Mouse (Mus musculus) stomach, embryonic 15.5 days (tissue): ENCODE results near the gene Rfx3. TPM values are rescaled to one million over a fixed set of nuclear protein-coding genes. Genes with fewer than 3 reads are reported as not detected.

Experiments used
- ATAC-seq: fragments of 200-750 bp; cut with Nextera tagmentation; 2 replicates; pipeline ENCODE4 v1.8.0; 2017; ENCODE audit warnings: low read depth, moderate number of reproducible peaks, moderate TSS enrichment; ENCODE audit not compliant: insufficient read depth, low FRiP score
- H3K27ac ChIP-seq: fragments of 300-500 bp; sonication (generic); 2 replicates; pipeline ENCODE4 v1.5.1; 2015; ENCODE audit warnings: mild to moderate bottlenecking, inconsistent platforms
- H3K27me3 ChIP-seq: fragments of 300-500 bp; sonication (generic); replicated peaks from 2 replicates; pipeline ENCODE4 v1.6.1; 2015; ENCODE audit warnings: inconsistent platforms
- H3K36me3 ChIP-seq: fragments of 300-500 bp; sonication (generic); 2 replicates; pipeline ENCODE4 v1.6.1; 2015; ENCODE audit warnings: inconsistent platforms
- H3K4me1 ChIP-seq: fragments of 300-500 bp; sonication (generic); 2 replicates; pipeline ENCODE4 v1.6.1; 2015; ENCODE audit warnings: inconsistent platforms
- H3K4me2 ChIP-seq: fragments of 300-500 bp; sonication (generic); 2 replicates; pipeline ENCODE4 v1.6.1; 2015; ENCODE audit warnings: mild to moderate bottlenecking, inconsistent platforms
- H3K4me3 ChIP-seq: fragments of 300-500 bp; sonication (generic); replicated peaks from 2 replicates; pipeline ENCODE4 v1.5.1; 2015; ENCODE audit warnings: inconsistent platforms
- H3K9ac ChIP-seq: fragments of 300-500 bp; sonication (generic); 2 replicates; pipeline ENCODE4 v1.6.1; 2015; ENCODE audit warnings: inconsistent platforms
- H3K9me3 ChIP-seq: fragments of 300-500 bp; sonication (generic); 2 replicates; pipeline ENCODE4 v1.6.1; 2016; ENCODE audit warnings: inconsistent platforms
- WGBS: fragments of 180-500 bp; shearing (Covaris S2); methylation state at CpG from one replicate; pipeline ENCODE4 v1.1.7; 2015; 5-methylcytosine and 5-hydroxymethylcytosine counted together
- polyA plus RNA-seq: library from polyadenylated mRNA; unstranded; fragments of >200 nt; fragmentation: Nextera tagmentation; extraction: Ambion mirVana; gene quantifications from 2 replicates; pipeline ENCODE4 v1.2.1, GENCODE M21; 2015

The Rfx3 gene
- polyA plus RNA-seq, 1 experiment from 2014 or later = 8.7 TPM

DNA sequence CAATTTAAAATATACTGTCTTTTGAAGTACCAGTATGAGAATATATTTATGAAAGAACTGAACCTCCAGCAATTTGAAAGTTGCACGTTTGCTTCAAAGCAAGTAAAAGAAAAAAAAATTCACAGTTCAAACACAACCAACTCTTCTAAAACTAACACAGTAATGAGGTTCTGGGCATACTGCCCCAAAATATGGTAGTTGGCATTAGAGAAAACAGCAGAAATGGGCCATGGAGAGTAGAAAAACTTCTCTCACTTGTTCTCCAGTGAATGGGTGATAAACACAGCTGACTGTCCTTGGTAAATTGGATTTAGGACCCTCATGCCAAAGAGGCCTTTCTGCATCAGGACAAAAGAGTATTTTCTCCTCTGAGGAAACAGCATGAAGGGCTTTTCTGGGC, 182.7 kb downstream of the Rfx3 start:
- no peak overlapping the region for H3K4me3 ChIP-seq
- H3K9ac ChIP-seq = no peak overlapping the region
- no peak overlapping the region for H3K4me2 ChIP-seq
- 69% methylated on average over 1 of the region's 1 CpGs for WGBS
- no peaks in the 10 kb centered on the region for H3K9me3 ChIP-seq
- no peak for ATAC-seq
- H3K27ac ChIP-seq = no peak overlapping the region
- H3K36me3 ChIP-seq = no peaks in the 10 kb centered on the region
- no peaks in the 10 kb centered on the region for H3K4me1 ChIP-seq
- no peaks in the 10 kb centered on the region for H3K27me3 ChIP-seq

- Histone ChIP-seq H3K9me3 (no peaks in the 10 kb centered on the region), H3K4me1 (no peaks in the 10 kb centered on the region), H3K36me3 (0 out of 2 replicates have a peak, but pooled peaks cover 4% of the 10 kb centered on the region), H3K4me2 (no peak overlapping the region), H3K27ac (no peak overlapping the region), H3K27me3 (no peaks in the 10 kb centered on the region), H3K4me3 (no peak overlapping the region), H3K9ac (no peak overlapping the region)
- no peak for ATAC-seq
These were observed 193.3 kb downstream of the Rfx3 start for GRCm38 (mm10) chr19:27817661-27818060.

GRCm38 (mm10) chr19:27780030-27780429, 230.9 kb downstream of the Rfx3 start:
- no peak overlapping the region for H3K4me3 ChIP-seq
- H3K9me3 ChIP-seq = no peaks in the 10 kb centered on the region
- H3K27me3 ChIP-seq = no peaks in the 10 kb centered on the region
- no peak overlapping the region for H3K9ac ChIP-seq
- H3K36me3 ChIP-seq = 0 out of 2 replicates have a peak, but pooled peaks cover 3% of the 10 kb centered on the region
- H3K4me1 ChIP-seq = no peaks in the 10 kb centered on the region
- H3K4me2 ChIP-seq = no peak overlapping the region
- WGBS = 55% methylated on average over 4 of the region's 4 CpGs
- H3K27ac ChIP-seq = no peak overlapping the region
- ATAC-seq = no peak

- WGBS = 79% methylated on average over 8 of the region's 8 CpGs
These were observed 240.2 kb downstream of the Rfx3 start for GRCm38 (mm10) chr19:27770716-27771265.

GRCm38 (mm10) chr19:27768444-27768843, 242.5 kb downstream of the Rfx3 start:
- Histone ChIP-seq H3K4me1 (no peaks in the 10 kb centered on the region), H3K36me3 (no peaks in the 10 kb centered on the region; the same call in 1 of the 2 replicates), H3K4me2 (no peak overlapping the region), H3K9me3 (no peaks in the 10 kb centered on the region), H3K27ac (no peak overlapping the region), H3K9ac (no peak overlapping the region), H3K27me3 (no peaks in the 10 kb centered on the region), H3K4me3 (no peak overlapping the region)
- no peak for ATAC-seq
- 81% methylated on average over 17 of the region's 17 CpGs for WGBS

More at GRCm38 (mm10) chr19:27770716-27771265, 240.2 kb downstream of the Rfx3 start:
- Histone ChIP-seq H3K4me2 (no peak overlapping the region), H3K4me3 (no peak overlapping the region), H3K9me3 (no peaks in the 10 kb centered on the region), H3K9ac (no peak overlapping the region), H3K27ac (no peak overlapping the region), H3K27me3 (no peaks in the 10 kb centered on the region), H3K4me1 (no peaks in the 10 kb centered on the region), H3K36me3 (no peaks in the 10 kb centered on the region; the same call in 1 of the 2 replicates)
- no peak for ATAC-seq

- whole genome bisulfite sequencing = 91% methylated on average over 9 of the region's 9 CpGs
- Histone ChIP-seq H3K4me1 (no peaks in the 10 kb centered on the region), H3K36me3 (no peaks in the 10 kb centered on the region), H3K4me2 (no peak overlapping the region), H3K9me3 (no peaks in the 10 kb centered on the region), H3K27ac (no peak overlapping the region), H3K4me3 (no peak overlapping the region), H3K27me3 (no peaks in the 10 kb centered on the region), H3K9ac (no peak overlapping the region)
- no peak for ATAC-seq
These were observed 250.7 kb downstream of the Rfx3 start for GRCm38 (mm10) chr19:27760309-27760708.

- Histone ChIP-seq H3K4me1 (no peaks in the 10 kb centered on the region), H3K9ac (no peak overlapping the region), H3K36me3 (no peaks in the 10 kb centered on the region), H3K4me3 (no peak overlapping the region), H3K27me3 (no peaks in the 10 kb centered on the region), H3K27ac (no peak overlapping the region), H3K9me3 (no peaks in the 10 kb centered on the region), H3K4me2 (no peak overlapping the region)
- WGBS = 71% methylated on average over 8 of the region's 8 CpGs
- ATAC-seq = no peak
These were observed 251.6 kb downstream of the Rfx3 start for GRCm38 (mm10) chr19:27759347-27759746.

DNA sequence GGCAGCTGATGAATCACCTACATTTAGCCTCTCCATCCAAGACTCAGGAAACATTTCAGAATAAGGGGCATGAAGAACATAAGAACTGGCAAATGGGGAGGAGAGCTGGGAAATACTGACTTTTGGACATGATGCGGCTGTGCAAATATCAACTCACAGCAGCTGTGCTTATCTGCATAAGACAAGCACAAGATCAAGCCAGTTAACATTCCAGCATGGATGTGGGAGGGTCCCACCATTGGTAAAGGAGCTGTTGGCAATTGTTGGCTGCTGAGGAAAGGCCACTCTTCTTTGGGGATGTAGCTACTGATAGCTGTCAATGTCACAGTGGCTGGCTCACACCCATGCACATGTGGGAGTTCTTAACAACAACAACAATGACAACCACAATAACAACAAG, 263.7 kb downstream of the Rfx3 start:
- H3K27ac ChIP-seq = no peak overlapping the region
- WGBS = 91% methylated on average over 1 of the region's 1 CpGs
- no peaks in the 10 kb centered on the region for H3K36me3 ChIP-seq
- H3K4me1 ChIP-seq = no peaks in the 10 kb centered on the region
- no peaks in the 10 kb centered on the region for H3K27me3 ChIP-seq
- H3K4me2 ChIP-seq = no peak overlapping the region
- H3K4me3 ChIP-seq = no peak overlapping the region
- ATAC-seq = no peak
- no peak overlapping the region for H3K9ac ChIP-seq
- no peaks in the 10 kb centered on the region for H3K9me3 ChIP-seq

- 64% methylated on average over 8 of the region's 8 CpGs for WGBS
- Histone ChIP-seq H3K4me3 (no peak overlapping the region), H3K27ac (no peak overlapping the region), H3K36me3 (no peaks in the 10 kb centered on the region), H3K9ac (no peak overlapping the region), H3K9me3 (no peaks in the 10 kb centered on the region), H3K27me3 (no peaks in the 10 kb centered on the region), H3K4me2 (no peak overlapping the region), H3K4me1 (no peaks in the 10 kb centered on the region)
- no peak for ATAC-seq
These were observed 272.1 kb downstream of the Rfx3 start for GRCm38 (mm10) chr19:27738908-27739307.

GRCm38 (mm10) chr19:27736571-27736970, 274.4 kb downstream of the Rfx3 start:
- H3K4me1 ChIP-seq = no peaks in the 10 kb centered on the region
- 50% methylated on average over 2 of the region's 2 CpGs for WGBS
- H3K4me2 ChIP-seq = no peak overlapping the region
- H3K27me3 ChIP-seq = no peaks in the 10 kb centered on the region
- no peak for ATAC-seq
- no peak overlapping the region for H3K9ac ChIP-seq
- no peaks in the 10 kb centered on the region for H3K9me3 ChIP-seq
- no peak overlapping the region for H3K27ac ChIP-seq
- H3K36me3 ChIP-seq = no peaks in the 10 kb centered on the region
- no peak overlapping the region for H3K4me3 ChIP-seq

DNA sequence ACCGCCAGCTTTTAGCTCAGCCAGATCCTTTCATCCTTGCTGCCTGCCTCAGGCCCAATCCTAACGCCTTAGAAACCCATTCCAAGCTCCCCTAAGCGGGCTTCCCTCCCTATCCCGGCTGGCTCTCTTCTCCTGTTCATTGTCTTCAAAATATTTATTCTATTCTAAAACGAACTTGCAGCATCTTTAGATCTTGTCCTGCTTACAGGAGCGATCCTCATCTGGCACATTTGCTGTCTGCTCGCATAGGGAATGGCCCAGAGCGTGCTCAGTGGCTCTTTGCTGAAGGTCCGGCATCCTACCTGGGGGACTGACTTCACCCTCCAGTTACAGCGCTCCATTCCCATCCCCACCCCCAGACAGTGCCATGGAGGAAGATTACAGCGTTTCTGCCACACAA, 292.0 kb downstream of the Rfx3 start:
- H3K4me1 ChIP-seq = no peaks in the 10 kb centered on the region
- no peaks in the 10 kb centered on the region for H3K27me3 ChIP-seq
- no peak overlapping the region for H3K4me2 ChIP-seq
- ATAC-seq = no peak
- H3K9ac ChIP-seq = no peak overlapping the region
- H3K36me3 ChIP-seq = no peaks in the 10 kb centered on the region
- no peak overlapping the region for H3K4me3 ChIP-seq
- 63% methylated on average over 11 of the region's 11 CpGs for WGBS
- no peaks in the 10 kb centered on the region for H3K9me3 ChIP-seq
- no peak overlapping the region for H3K27ac ChIP-seq

DNA sequence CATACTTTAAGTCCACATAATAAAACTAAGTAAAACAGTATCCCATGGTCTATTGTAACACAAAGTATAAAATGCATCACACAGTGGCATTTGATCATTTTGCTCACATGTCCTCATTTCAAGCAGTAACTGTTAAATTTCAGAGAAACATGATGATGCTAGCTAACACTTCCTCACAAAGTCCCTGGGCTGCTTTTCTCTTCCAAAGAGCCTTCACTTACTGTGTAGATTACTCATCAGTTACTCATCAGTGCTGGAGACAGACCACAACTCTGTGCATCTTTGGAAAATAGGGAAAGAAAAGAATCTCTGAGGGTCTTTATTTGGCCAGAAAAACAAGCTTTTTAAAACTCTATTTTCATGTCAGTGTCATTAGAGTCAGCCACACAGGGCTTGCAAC, 294.7 kb downstream of the Rfx3 start:
- H3K4me1 ChIP-seq = no peaks in the 10 kb centered on the region
- no peak overlapping the region for H3K4me2 ChIP-seq
- no peak overlapping the region for H3K4me3 ChIP-seq
- H3K27ac ChIP-seq = no peak overlapping the region
- H3K36me3 ChIP-seq = no peaks in the 10 kb centered on the region
- no peaks in the 10 kb centered on the region for H3K27me3 ChIP-seq
- no peak overlapping the region for H3K9ac ChIP-seq
- no peak for ATAC-seq
- H3K9me3 ChIP-seq = no peaks in the 10 kb centered on the region
